Mouse (Mus musculus) cerebellum, postnatal 14 days (tissue): ENCODE results near the gene Keap1.
"Not testable (repeated sequence)": the region's sequence is repeated elsewhere in the genome, so short reads cannot be mapped to it uniquely, and the experiment has no call there.

Source experiments
- DNase-seq, 2 experiments: peaks; one replicate each; pipeline ENCODE4 v3.0.0; 2021; ENCODE audit warnings: mixed read lengths in 2 of 2

Keap1 gene

DNA sequence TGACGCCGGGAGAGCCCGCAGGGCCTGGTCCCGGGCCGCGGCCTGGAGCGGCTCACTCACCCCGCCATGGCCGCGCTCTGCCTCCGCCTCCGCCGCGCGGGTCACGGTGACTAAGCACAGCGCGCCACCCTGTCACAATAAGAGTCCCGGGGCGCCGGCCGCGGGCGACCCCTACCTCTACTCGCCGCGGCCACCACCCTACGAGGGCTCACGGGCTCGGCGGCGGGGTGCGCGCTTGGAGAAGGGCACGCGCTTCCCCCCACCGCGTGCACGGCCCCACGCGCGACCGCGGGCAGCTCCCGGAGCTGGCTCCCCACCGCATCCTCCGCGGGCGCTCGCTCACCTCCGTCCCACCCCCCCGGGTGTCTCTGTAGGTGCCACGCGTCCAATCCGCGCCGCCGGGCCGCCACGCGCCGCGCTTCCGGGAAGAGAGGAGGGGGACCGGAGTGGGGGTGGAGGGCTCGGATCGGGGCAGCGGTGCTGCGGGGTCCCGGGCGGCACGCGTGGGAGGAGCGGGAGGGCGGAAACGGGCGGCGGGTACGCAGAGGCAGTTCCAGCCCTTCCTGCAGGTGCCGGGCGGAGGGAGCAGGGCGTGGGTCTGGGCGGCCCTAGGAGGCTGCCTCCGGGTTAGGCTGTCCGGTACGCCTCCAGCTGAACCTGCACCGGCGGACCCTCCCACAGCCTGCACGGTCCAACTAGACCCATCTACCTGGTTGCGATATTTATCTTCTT is at the start of gene Keap1:
Gene Keap1 (minus strand): TSS at position 629 of the 732 bp plus-strand sequence.
- peak; percentile 82 to 85 for DNase-seq

DNA sequence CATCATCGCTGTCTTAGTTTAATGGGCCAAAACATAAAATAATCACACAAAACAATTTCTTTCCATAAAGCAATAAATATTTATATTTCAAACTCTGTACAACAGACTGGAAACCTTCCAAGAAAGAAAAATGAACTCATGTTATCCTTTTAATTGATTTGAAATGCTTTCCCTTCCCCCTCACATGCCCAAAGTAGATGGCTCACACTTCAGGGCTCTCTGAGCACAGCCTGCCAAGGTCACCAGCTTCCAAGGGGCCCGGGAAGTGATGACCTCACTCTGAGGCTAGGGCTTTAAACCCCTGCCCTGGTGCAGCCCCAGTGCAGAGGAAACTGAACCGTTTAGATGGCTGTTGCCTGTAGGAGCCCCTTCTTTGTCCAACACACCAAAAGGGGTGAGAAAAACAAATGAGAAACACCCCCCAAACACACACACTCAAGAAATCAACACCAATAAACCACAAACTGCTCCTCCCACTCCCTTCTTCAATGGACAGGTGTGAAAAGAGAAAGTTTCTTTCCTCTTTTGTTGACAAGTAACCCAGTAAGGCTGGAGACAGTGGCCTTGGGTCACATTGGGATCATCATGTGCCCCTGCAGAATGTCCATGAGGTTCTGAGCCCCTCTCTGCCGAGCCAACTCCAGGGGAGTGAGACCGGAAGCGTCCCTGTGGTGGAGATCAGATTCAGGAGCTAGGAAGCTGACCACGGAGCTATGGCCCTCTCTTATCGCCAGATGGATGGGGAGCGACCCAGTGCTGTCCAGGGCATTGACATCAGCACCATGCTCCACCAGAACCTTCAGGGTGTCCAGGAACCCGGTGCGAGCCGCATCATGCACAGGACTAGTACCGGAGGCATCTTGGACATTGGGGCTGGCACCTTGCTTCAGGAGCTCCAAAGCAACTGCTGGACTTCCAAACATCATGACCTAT is 49.5 kb upstream of the Keap1 start:
- DNase-seq = no peak

DNA sequence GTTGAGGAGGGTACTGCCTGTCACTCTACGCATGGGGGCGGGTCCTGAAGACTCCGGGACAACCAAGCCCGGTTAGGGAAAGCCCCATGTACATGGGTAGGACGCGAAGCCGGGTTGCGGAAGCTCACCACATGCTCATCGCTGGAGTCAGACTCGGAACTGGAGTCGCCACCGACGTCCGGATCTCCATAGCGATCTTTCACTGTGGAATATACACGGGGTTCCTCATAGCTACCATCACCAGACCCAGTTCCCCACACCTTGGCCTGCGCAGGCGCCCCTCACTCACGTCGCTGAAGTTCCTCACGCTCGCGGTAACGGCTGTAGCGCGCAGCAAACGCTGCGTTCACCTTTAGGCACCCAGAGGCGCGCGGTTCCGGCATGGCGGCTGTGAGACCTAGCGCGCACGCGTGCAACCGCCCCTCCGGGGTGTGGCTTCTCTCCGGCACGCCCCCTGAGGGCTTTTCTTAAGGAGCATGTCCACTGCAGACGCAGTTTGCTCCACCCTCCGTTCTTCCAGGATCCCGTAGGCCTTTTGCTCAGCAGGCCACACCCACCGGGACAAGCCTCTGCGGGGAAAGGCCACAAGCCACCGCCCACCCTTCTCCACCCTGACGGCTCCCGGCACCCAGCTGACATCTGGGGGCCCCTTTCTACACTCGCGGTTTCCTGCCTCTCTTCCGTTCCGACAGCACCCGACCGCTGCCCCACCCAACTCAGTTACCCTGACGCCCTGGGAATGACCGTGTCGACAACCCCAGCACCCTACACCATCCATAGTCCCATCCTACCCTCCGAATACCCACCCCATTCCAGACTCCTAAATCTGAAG is 48.6 kb upstream of the Keap1 start, which contains the start of gene Kri1:
Gene Kri1 (minus strand): TSS at position 399 of the 832 bp plus-strand sequence.
- peak; percentile 97 for DNase-seq

DNA sequence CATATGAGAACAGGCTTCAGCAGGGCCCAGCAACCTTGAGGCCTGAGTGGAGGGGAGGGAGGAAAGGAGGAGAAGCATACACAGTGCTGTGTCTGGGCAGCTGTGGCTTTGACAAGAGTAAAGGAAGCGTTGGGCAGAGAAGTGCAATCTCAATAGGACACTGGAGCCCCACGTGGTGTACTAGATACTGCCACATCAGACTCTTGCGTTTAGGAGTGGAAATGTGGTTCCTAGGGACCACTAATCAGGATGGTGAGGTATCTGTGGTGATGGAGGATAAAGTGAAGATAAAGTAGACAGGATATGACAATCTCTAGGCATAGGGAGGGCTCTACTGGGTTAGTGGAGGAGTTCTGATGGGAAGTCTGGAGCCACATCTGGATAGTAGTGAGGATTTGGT is 47.6 kb upstream of the Keap1 start:
- no peak for DNase-seq

DNA sequence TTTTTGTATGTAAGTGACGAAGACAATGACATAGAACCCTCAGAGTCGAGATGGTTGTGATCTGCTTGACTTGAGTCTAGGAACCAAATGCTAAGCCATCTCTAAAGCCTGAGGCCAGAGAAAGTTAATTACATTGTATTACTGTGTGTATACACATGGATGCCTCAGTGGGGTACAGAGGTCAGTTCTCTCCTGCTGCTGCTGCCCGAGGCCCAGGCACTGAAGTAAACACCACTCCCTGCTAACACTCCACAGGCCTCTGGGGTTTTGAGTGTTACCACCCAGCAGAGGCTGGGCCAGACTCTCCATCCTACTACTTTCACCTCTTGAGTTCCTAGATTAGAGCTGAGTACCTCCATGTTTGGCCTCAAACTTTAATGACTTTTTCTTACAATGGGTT is 44.8 kb upstream of the Keap1 start:
- DNase-seq = no peak

DNA sequence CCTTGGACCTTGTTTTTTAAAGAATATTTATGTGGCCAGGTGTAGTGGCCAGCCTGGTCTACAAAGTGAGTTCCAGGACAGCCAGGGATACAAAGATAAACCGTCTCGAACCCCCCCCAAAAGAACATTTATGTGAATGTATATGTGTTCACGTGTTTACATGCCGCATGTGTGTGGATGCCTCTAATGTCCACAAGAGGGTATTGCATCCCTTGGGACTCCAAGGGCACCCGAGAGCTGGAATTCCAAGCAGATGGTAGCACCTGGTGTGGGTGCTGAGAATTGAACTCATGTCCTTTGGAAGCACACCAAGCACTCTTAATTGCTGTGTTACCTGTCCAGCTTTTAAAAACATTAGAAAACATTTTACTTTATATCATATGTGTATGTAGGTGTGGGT is 44.4 kb upstream of the Keap1 start:
- no peak for DNase-seq

DNA sequence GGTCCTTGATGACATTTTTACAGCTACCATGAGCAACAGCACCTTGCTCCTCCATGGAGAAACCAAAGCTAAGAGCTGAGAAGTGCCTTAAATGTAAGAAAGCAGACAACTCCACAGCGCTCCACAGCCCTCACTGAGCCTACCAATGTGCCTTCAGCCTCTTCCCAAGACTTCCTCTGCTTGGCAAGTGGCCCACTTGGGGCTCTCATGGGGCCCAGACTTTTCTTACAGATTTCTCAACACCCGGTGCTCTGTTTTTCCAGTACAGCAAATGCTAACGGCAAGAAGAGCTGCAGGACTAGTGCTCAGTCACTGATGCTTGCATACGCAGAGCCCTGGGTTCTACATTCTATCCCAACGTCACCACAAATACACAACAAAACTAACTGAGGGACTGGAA is 38.6 kb upstream of the Keap1 start:
- DNase-seq = no peak

DNA sequence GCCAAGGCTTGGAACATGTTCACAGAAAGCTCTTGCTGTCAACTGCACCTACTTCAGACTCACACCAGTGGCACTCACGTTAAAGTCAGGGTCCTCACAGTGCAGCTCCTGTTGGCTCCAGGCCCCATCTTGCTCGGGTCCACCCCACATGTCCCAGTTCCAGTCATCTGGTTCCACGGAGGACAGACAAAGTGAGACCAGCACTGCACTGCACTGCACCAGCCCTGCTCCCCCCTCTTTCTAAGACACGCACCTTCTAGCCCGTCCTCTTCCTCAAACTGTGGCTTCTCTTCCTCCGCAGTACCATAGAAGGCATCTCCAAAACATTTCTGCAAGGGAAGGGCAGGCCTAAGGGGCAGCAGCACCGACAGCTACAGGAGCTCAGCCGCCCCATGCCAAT is 37.1 kb upstream of the Keap1 start:
- DNase-seq = no peak

DNA sequence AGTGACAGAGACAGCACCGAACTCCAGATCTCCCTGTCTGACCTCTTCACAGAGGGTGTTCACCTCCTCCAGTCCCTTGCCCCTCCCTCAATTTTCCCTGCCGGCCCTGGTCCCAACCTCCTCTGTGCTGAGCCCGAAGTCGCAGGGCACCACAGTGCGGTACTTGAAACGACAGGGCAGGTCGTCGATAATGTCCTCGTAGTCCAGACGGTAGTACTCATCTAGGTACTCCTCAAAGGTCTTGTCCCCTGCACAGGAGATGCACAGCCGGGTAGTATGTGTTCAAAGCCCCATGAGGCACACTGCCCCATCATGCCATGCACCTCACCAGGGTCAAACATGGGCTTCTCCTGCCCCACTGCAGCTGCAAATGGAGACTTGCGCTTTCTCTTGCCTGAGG is 36.6 kb upstream of the Keap1 start:
- DNase-seq = no peak

DNA sequence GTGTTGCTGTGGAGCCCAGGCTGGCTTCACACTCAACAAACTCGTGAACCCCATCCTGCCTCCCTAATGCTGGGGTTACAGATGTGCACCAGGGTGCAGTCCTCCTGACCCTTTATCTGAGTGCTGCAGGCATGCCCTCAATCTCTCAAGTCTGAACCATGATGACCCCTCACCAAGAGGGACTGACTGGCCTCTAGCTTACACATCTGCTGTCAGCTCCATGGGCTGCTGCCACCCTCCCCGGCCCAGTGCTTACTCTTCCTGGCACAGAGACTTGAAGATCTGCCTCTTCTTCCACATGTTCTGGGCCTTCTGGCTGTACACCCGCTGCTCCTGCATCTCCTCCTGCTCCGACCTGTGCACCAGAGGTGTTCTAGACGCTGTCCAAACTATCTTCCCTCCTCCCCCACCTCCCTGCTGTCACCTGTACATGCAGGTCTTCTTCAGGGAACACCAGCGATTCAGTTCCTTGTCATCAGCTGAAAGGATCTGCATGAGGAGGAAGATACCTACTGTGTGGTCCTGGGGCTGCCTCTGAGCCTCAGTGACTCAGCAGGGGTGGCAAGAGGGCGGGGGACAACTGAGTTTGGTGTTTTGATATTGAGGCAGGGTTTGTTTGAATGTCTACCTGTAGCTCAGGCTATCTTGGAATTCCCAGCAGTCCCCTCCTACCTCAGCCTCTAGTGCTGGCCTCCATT is 36.0 kb upstream of the Keap1 start:
- no peak for DNase-seq

DNA sequence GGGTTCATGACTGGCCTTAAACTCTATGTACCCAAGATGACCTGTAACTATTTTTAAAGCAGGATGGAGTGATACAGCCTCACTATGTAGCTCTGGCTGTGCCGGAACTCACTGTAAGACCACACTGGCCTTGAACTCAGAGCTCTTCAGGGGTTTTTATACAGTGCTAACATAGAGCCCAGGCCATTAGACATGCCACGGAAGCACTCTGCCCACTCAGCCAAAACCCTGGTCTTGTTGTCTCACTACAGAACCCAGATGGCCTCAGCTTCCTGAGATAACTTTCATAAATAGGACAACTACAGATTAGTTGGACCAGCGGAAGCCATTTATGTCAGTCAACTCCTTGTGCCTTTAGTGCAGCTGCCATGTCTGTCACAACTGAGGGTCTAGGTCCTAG is 35.2 kb upstream of the Keap1 start:
- DNase-seq = no peak

DNA sequence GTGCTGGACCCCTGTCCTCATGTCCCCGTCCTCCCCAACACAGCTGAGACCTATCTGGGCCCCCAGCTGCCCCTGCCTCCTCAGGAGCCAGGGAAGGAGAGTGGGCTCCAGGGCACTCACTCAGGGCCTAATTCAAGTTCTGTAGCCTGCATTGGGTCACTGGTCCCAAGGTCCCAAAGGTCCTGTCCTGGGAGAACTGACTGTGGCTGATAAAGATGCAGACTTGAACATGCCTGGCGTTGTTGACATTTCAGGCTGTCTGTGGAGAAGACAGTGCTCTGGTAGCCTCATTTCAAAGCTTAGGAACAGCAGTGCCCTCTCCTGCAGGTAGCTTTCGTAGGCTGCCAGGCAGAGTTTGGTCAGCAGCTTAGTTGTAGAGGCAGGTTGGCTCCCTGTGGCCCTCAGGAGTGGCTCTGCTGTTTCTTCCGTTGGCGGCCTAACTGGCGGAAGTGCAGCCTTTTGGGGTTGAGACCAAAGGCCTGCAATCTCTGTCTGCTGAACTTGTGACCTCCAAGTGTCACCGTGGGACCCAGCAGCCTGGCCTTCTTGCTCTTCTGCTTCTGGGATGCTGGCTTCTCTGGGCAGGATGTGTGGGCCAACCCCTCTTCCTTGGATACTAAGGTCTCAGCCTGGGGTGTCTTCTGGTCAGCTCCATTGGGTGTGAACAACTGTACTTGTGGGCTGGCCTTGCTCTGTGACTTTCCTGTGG is 34.5 kb upstream of the Keap1 start:
- no peak for DNase-seq

DNA sequence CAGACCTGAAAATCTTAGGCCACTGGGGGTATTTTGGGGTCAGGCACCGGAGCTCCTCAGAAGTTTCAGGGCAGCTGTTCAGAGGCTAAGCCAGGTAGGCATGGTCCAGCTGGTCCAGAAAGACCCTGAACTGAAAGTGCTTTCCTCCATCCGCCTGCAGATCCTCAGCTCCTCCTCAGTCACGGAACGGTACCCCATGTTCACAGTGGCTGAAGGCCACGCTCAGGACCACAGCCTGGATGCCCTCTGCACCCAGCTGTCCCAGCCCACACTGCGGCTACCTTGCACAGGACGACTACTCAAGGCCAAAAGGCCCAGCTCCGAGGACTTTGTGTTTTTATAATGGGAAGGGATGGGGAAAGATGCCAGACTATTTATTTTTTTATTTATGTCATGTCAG is 33.9 kb upstream of the Keap1 start:
- DNase-seq = no peak

DNA sequence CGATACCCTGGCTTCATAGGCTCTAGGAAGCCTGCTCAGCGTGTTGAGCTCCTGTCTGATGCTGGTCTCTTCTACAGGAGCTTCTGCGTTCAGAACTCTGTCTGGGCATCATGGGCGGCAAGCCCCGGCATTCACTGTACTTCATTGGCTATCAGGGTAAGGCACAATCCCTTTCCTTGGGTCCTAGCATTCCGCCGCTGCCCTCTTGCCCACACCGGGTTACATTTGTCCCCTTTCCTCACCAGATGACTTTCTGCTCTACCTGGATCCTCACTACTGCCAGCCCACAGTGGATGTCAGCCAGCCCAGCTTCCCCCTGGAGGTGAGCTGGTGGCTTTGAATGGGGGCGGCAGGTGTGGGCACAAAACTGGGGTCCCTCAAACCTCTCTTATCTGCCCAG is 33.2 kb upstream of the Keap1 start:
- DNase-seq = no peak

DNA sequence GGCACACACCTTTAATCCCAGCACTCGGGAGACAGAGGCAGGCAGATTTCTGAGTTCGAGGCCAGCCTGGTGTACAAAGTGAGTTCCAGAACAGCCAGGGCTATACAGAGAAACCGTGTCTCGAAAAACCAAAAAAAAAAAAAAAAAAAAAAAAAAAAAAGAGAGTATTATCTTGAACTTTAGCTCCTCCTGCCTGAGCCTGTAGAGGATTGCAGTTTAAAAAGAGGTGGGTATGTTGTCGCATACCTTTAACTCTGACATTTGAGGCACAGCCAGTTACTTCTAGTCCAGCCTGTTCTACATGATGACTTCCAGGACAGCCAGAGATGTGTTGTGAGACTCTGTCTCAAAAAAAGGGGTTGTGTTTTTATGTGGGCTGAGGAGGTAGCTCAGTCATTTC is 30.4 kb upstream of the Keap1 start:
- not testable (repeated sequence) for DNase-seq

DNA sequence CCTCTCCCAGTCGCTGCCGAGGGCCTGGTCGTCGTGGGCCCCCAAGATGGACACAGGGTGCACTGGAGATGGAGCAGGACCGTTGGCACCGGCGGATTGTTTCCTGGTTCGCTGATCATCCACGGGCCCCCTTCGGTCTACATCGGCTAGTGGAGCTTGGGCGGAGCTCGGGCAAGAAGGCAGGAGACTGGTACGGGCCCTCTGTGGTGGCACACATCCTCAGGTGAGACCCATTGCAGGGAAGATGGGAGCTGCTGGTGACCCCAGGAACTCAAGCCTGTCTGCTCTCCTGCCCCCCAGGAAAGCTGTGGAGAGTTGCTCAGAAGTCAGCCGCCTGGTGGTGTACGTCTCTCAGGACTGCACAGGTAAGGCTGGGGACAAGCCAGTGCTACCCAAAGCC is 29.1 kb upstream of the Keap1 start:
- DNase-seq = no peak

DNA sequence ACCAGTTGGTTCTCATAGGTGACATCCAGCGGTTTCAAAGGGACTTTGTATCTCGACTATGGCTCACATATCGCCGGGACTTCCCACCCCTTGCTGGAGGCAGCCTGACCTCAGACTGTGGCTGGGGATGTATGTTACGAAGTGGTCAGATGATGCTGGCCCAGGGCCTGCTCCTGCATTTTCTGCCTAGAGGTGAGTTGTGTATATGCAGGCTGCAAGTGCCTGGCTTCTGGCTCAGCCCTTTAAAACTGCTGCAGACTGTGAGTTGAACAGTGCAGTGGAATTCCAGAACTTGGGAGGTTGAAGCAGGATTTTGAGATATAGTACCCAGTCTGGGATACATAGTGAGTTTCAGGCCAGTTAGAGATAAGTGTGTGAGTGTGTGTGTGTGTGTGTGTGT is 27.7 kb upstream of the Keap1 start:
- DNase-seq = no peak

DNA sequence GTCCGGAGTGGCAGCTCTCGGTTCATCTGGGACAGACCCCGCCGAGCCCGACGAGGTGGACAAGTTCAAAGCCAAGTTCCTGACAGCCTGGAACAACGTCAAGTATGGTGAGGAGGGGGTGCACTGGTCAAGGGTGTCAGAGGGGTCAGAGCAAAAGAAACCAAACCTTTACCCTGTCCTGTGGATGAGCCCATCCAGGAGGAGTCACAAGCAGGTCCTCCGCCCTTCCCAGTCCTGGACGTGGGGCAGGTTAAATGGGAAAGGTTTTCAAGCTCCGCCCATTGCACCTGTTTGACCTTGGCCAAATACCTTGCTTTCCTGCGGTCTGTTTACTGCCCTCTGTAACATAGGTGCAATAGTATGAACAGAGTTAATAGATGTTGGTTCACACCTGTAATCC is 26.4 kb upstream of the Keap1 start:
- no peak for DNase-seq

DNA sequence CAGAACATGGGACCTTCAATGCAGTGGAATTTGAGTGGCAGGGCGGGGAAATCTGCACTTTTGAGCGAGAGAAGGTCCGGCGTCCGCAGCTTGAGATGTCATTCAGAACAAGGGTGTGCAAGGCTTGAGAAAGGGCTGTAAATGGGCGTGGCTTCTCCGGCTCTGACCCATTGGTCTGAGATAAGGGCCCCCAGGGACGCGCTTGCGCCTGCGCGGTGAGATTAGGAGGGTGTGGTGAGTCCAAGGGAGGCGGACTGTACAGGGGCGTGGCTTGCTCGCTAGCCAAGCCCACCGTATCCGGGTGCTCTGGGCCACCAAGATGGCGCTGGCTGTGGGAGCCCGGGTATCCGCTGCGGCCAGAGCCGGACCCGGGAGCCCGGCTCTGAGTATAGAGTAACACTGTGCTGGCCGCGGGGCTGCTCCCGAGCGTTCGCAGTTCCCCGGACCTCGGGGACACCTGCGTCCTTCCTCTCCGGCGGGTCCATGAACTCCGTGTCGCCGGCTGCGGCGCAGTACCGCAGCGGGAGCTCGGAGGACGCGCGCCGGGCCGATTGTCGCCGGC is 25.9 kb upstream of the Keap1 start, which contains the start of gene Atg4d:
Gene Atg4d (plus strand): TSS at position 294 of the 562 bp plus-strand sequence.
- peak; percentile 100 for DNase-seq

DNA sequence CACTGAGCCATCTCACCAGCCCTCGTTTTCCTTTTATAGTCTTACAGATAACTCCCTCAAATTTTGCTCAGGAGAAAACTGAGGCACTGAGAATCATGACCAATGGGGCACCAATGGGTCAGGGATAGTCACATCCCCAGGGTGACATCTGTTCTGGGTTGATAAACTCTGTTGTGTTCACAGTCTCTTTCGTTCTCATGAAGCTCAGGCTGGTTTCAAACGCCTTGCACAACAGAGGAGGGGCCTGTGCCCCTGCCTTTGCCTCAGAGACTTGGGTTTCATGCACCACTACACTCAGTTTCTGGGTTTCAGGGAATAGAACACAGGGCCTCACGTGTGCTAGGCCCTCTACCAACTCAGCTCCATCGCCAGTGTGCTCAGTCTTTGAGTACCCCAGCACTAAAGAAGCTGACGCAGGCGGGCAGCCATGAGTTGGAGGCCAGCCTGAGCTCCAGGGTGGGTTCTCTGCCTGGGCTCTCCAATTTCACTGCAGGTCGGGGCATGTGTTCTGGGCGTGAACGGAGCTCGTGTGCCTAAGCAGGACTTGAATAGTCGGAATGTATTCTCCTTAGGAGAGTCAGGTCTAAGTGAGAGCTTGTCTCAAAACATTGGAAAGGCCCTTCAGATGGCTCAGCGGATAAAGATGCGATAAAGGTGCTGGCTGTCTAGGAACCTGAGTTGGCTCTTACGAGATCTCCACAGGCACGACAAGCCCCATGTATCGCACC is 25.3 kb upstream of the Keap1 start:
- peak in 1 of 2 experiments; percentile 35 for DNase-seq

DNA sequence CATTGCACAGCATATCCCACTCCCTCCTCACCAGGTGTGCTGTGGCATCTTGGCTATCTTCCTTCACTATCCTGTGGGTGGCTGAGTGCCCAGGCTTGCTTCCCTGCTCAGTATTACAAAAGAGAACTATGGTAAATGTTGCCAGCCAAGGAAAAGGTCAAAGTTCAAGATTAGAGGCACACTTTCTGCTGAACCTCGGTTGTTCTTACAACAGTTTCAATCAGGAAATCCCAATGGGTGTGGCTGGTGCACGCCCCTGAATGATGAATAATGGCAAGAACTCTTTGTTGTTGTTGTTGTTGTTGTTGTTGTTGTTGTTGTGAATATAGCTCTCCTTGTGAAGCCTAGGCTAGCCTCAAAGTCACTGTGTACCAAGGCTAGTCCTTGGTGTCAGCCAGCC is 22.7 kb upstream of the Keap1 start:
- DNase-seq = no peak
